Mouse (Mus musculus): ENCODE measurements around the gene Asb18.

Gene Asb18

GRCm38 (mm10) chr1:90014446-90014845 lies at the start of gene Asb18:
TSS of gene Asb18 (minus strand) at chr1:90014666.
- no peak for DNase-seq (ENCODE audit: low spot score)

- DNase-seq (ENCODE audit: low spot score), result peak; percentile 28
Measured at GRCm38 (mm10) chr1:90060599-90060998, 46.1 kb upstream of the Asb18 start.

- no peak for DNase-seq (ENCODE audit: low spot score)
Measured at GRCm38 (mm10) chr1:90060054-90060453, 45.6 kb upstream of the Asb18 start.

GRCm38 (mm10) chr1:90054991-90055390 lies 40.5 kb upstream of the Asb18 start:
- peak; percentile 15 for DNase-seq (ENCODE audit: low spot score)

- peak; percentile 27 for DNase-seq (ENCODE audit: low spot score)
Measured at GRCm38 (mm10) chr1:90051347-90051746, 36.9 kb upstream of the Asb18 start.

GRCm38 (mm10) chr1:90050046-90050739 lies 35.7 kb upstream of the Asb18 start:
- no peak for DNase-seq (ENCODE audit: low spot score)

GRCm38 (mm10) chr1:90028305-90028704 lies 13.8 kb upstream of the Asb18 start:
- no peak for DNase-seq (ENCODE audit: low spot score)

- DNase-seq (ENCODE audit: low spot score), result no peak
Measured at GRCm38 (mm10) chr1:90026945-90027344, 12.5 kb upstream of the Asb18 start.

- DNase-seq (ENCODE audit: low spot score), result no peak
Measured at GRCm38 (mm10) chr1:90020336-90020735, 5.9 kb upstream of the Asb18 start.

GRCm38 (mm10) chr1:90018071-90018470 lies 3.6 kb upstream of the Asb18 start:
- no peak for DNase-seq (ENCODE audit: low spot score)

- no peak for DNase-seq (ENCODE audit: low spot score)
Measured at GRCm38 (mm10) chr1:90013273-90013672, 1.2 kb downstream of the Asb18 start.

- DNase-seq (ENCODE audit: low spot score), result no peak
Measured at GRCm38 (mm10) chr1:90012850-90013249, 1.6 kb downstream of the Asb18 start.

GRCm38 (mm10) chr1:90012168-90012567 lies 2.3 kb downstream of the Asb18 start:
- DNase-seq (ENCODE audit: low spot score), result no peak

GRCm38 (mm10) chr1:90010077-90010476 lies 4.4 kb downstream of the Asb18 start:
- DNase-seq (ENCODE audit: low spot score), result no peak

GRCm38 (mm10) chr1:90009188-90009587 lies 5.3 kb downstream of the Asb18 start:
- DNase-seq (ENCODE audit: low spot score), result no peak

GRCm38 (mm10) chr1:90006666-90007065 lies 7.8 kb downstream of the Asb18 start:
- no peak for DNase-seq (ENCODE audit: low spot score)

GRCm38 (mm10) chr1:90000981-90001380 lies 13.5 kb downstream of the Asb18 start:
- DNase-seq (ENCODE audit: low spot score), result no peak

GRCm38 (mm10) chr1:89999858-90000257 lies 14.6 kb downstream of the Asb18 start:
- no peak for DNase-seq (ENCODE audit: low spot score)

GRCm38 (mm10) chr1:89998696-89999095 lies 15.8 kb downstream of the Asb18 start:
- DNase-seq (ENCODE audit: low spot score), result no peak

GRCm38 (mm10) chr1:89998076-89998475 lies 16.4 kb downstream of the Asb18 start:
- no peak for DNase-seq (ENCODE audit: low spot score)

GRCm38 (mm10) chr1:89992256-89992655 lies 22.2 kb downstream of the Asb18 start:
- no peak for DNase-seq (ENCODE audit: low spot score)

- DNase-seq (ENCODE audit: low spot score), result no peak
Measured at GRCm38 (mm10) chr1:89977261-89977660, 37.2 kb downstream of the Asb18 start.

- no peak for DNase-seq (ENCODE audit: low spot score)
Measured at GRCm38 (mm10) chr1:89976411-89976810, 38.1 kb downstream of the Asb18 start.

GRCm38 (mm10) chr1:89974541-89974940 lies 39.9 kb downstream of the Asb18 start:
- no peak for DNase-seq (ENCODE audit: low spot score)

All from left cerebral cortex, adult 11 months (tissue).